Mouse (Mus musculus) gastrocnemius, postnatal 4 days (tissue): ENCODE measurements at regions not wholly inside any gene's neighbourhood (a gene's known extent, or its start where the extent isn't known, plus 50 kb on each side); places are given as distances from the start of the nearest gene placed in this dataset. TPM values are rescaled to one million over a fixed set of nuclear protein-coding genes. Genes with fewer than 3 reads are reported as not detected.
"Not testable (repeated sequence)": the region's sequence is repeated elsewhere in the genome, so short reads cannot be mapped to it uniquely, and the experiment has no call there.

Experiments
- DNase-seq, 2 experiments: peaks; one replicate each; pipeline ENCODE4 v3.0.0; 2021 to 2022; ENCODE audit warnings: low spot score in 2 of 2, mixed read lengths in 2 of 2
- microRNA-seq: library from miRNA; unstranded; fragments of <30 nt; microRNA quantifications from one replicate; pipeline ENCODE4 v1.2.0, GENCODE M21; 2021

- DNase-seq: no peak
Measured at GRCm38 (mm10) chr16:77738821-77739220, 136.9 kb upstream of the Gm11146 start.

- no peak for DNase-seq
Measured at GRCm38 (mm10) chr16:77719377-77719776, 117.5 kb upstream of the Gm11146 start.

- not testable (repeated sequence) for DNase-seq
Measured at GRCm38 (mm10) chr16:77717766-77718165, 115.9 kb upstream of the Gm11146 start.

- no peak for DNase-seq
Measured at GRCm38 (mm10) chr16:77704726-77705125, 102.8 kb upstream of the Gm11146 start.

- no peak for DNase-seq
Measured at GRCm38 (mm10) chr16:77695443-77695842, 93.5 kb upstream of the Gm11146 start.

- no peak for DNase-seq
Measured at GRCm38 (mm10) chr16:77687056-77687839, 85.4 kb upstream of the Gm11146 start.

GRCm38 (mm10) chr16:77685651-77686190 is 83.8 kb upstream of the Gm11146 start:
- no peak for DNase-seq

- DNase-seq: no peak
Measured at GRCm38 (mm10) chr16:77684521-77684920, 82.6 kb upstream of the Gm11146 start.

GRCm38 (mm10) chr16:77679234-77679633 is 77.3 kb upstream of the Gm11146 start:
- no peak for DNase-seq

- no peak for DNase-seq
Measured at GRCm38 (mm10) chr16:77676805-77677204, 74.9 kb upstream of the Gm11146 start.

- no peak for DNase-seq
Measured at GRCm38 (mm10) chr16:77675885-77676597, 74.1 kb upstream of the Gm11146 start.

GRCm38 (mm10) chr16:77671253-77671652 is 69.4 kb upstream of the Gm11146 start:
- DNase-seq: no peak

- DNase-seq: no peak
Measured at GRCm38 (mm10) chr16:77665781-77666180, 63.9 kb upstream of the Gm11146 start.

GRCm38 (mm10) chr16:77662107-77662518 is 60.2 kb upstream of the Gm11146 start:
- no peak for DNase-seq

- DNase-seq: no peak
Measured at GRCm38 (mm10) chr16:77653306-77653705, 51.4 kb upstream of the Gm11146 start.

Small RNA genes in the stretch of these regions (microRNA-seq; reads per million reads assigned to microRNA genes)
- gene Gm25025: not detected
